Mouse (Mus musculus): ENCODE results near the gene Il18. TPM values are rescaled to one million over a fixed set of nuclear protein-coding genes. Genes with fewer than 3 reads are reported as not detected.

The Il18 gene
- not detected in 2 replicates for total RNA-seq (2014; fragmentation: Nextera tagmentation)
- not detected in 2 replicates for total RNA-seq (2017)
- polyA plus RNA-seq (2012) = not detected in 2 replicates

- TF ChIP-seq POLR2AphosphoS5 (IDR thresholded peaks at IDR 0.05; ENCODE audit: insufficient replicate concordance, low read depth, low read length) (no peak), GATA2 (IDR thresholded peaks at IDR 0.05; ENCODE audit: borderline replicate concordance, low read depth, low read length) (no peak), GATA1 (IDR thresholded peaks at IDR 0.05; ENCODE audit: borderline replicate concordance, low read length) (no peak), TAL1 (conservative IDR thresholded peaks at IDR 0.05; ENCODE audit: low read depth, low read length) (no peak), CTCF (IDR thresholded peaks at IDR 0.05; ENCODE audit: low read depth, low read length) (no peak)
- ATAC-seq (ENCODE audit: extremely low read depth, insufficient number of reproducible peaks, low FRiP score, poor library complexity, severe bottlenecking) = no peak
- no peaks in the 10 kb centered on the region for H3K4me1 ChIP-seq (ENCODE audit: insufficient read depth, low read depth, low read length)
- peaks cover 12% of the 10 kb centered on the region; the same call in 1 of the 2 replicates for H3K27me3 ChIP-seq (ENCODE audit: insufficient read depth, low read length)
- H3K9me3 ChIP-seq (replicated peaks) = no peaks in the 10 kb centered on the region
- no peaks in the 10 kb centered on the region for H3K36me3 ChIP-seq (replicated peaks)
- H3K4me3 ChIP-seq (ENCODE audit: low read depth, low read length) = no peak within 1 kb of the TSS
- DNase-seq (ENCODE audit: low spot score) = no peak
These were observed at the start of gene Il18 for GRCm38 (mm10) chr9:50554241-50555093. Gene Il18 (plus strand): TSS chr9:50554827.

GRCm38 (mm10) chr9:50505405-50505804, 49.2 kb upstream of the Il18 start:
- peaks cover 4% of the 10 kb centered on the region; the same call in 1 of the 2 replicates for H3K27me3 ChIP-seq (ENCODE audit: insufficient read depth, low read length)
- no peak overlapping the region for H3K4me3 ChIP-seq (ENCODE audit: low read depth, low read length)
- no peak for TF ChIP-seq CTCF (IDR thresholded peaks at IDR 0.05; ENCODE audit: low read depth, low read length)
- no peak for TF ChIP-seq GATA2 (IDR thresholded peaks at IDR 0.05; ENCODE audit: borderline replicate concordance, low read depth, low read length)
- TF ChIP-seq POLR2AphosphoS5 (IDR thresholded peaks at IDR 0.05; ENCODE audit: insufficient replicate concordance, low read depth, low read length) = no peak
- no peak for TF ChIP-seq TAL1 (conservative IDR thresholded peaks at IDR 0.05; ENCODE audit: low read depth, low read length)
- no peak for TF ChIP-seq GATA1 (IDR thresholded peaks at IDR 0.05; ENCODE audit: borderline replicate concordance, low read length)
- peaks cover 4% of the 10 kb centered on the region; the same call in 1 of the 2 replicates for H3K4me1 ChIP-seq (ENCODE audit: insufficient read depth, low read depth, low read length)
- no peaks in the 10 kb centered on the region for H3K9me3 ChIP-seq (replicated peaks)
- ATAC-seq (ENCODE audit: extremely low read depth, insufficient number of reproducible peaks, low FRiP score, poor library complexity, severe bottlenecking) = no peak
- DNase-seq (ENCODE audit: low spot score) = no peak
- no peaks in the 10 kb centered on the region for H3K36me3 ChIP-seq (replicated peaks)

- no peak for DNase-seq (ENCODE audit: low spot score)
- Histone ChIP-seq H3K4me1 (ENCODE audit: insufficient read depth, low read depth, low read length) (no peaks in the 10 kb centered on the region), H3K9me3 (replicated peaks) (no peaks in the 10 kb centered on the region), H3K36me3 (replicated peaks) (no peaks in the 10 kb centered on the region), H3K27me3 (ENCODE audit: insufficient read depth, low read length) (peaks cover 8% of the 10 kb centered on the region), H3K4me3 (ENCODE audit: low read depth, low read length) (no peak overlapping the region)
- ATAC-seq (ENCODE audit: extremely low read depth, insufficient number of reproducible peaks, low FRiP score, poor library complexity, severe bottlenecking) = no peak
- TF ChIP-seq GATA2 (IDR thresholded peaks at IDR 0.05; ENCODE audit: borderline replicate concordance, low read depth, low read length) = no peak
- no peak for TF ChIP-seq GATA1 (IDR thresholded peaks at IDR 0.05; ENCODE audit: borderline replicate concordance, low read length)
These were observed 47.1 kb upstream of the Il18 start for GRCm38 (mm10) chr9:50507570-50507969.

- Histone ChIP-seq H3K27me3 (ENCODE audit: insufficient read depth, low read length) (peaks cover 3% of the 10 kb centered on the region; the same call in 1 of the 2 replicates), H3K4me1 (ENCODE audit: insufficient read depth, low read depth, low read length) (no peaks in the 10 kb centered on the region; the same call in 1 of the 2 replicates), H3K36me3 (replicated peaks) (peaks cover 4% of the 10 kb centered on the region), H3K9me3 (replicated peaks) (no peaks in the 10 kb centered on the region), H3K4me3 (ENCODE audit: low read depth, low read length) (no peak overlapping the region)
- ATAC-seq (ENCODE audit: extremely low read depth, insufficient number of reproducible peaks, low FRiP score, poor library complexity, severe bottlenecking) (no peak), DNase-seq (ENCODE audit: low spot score) (no peak)
- TF ChIP-seq TAL1 (conservative IDR thresholded peaks at IDR 0.05; ENCODE audit: low read depth, low read length) (no peak), GATA1 (IDR thresholded peaks at IDR 0.05; ENCODE audit: borderline replicate concordance, low read length) (no peak), GATA2 (IDR thresholded peaks at IDR 0.05; ENCODE audit: borderline replicate concordance, low read depth, low read length) (no peak), POLR2AphosphoS5 (IDR thresholded peaks at IDR 0.05; ENCODE audit: insufficient replicate concordance, low read depth, low read length) (no peak), CTCF (IDR thresholded peaks at IDR 0.05; ENCODE audit: low read depth, low read length) (no peak)
These were observed 39.2 kb upstream of the Il18 start for GRCm38 (mm10) chr9:50515462-50515861.

GRCm38 (mm10) chr9:50518781-50519180, 35.8 kb upstream of the Il18 start:
- peaks cover 4% of the 10 kb centered on the region for H3K4me1 ChIP-seq (ENCODE audit: insufficient read depth, low read depth, low read length)
- no peak for DNase-seq (ENCODE audit: low spot score)

GRCm38 (mm10) chr9:50520748-50521147, 33.9 kb upstream of the Il18 start:
- no peaks in the 10 kb centered on the region for H3K9me3 ChIP-seq (replicated peaks)
- no peak; the same call in 1 of the 2 replicates for ATAC-seq (ENCODE audit: extremely low read depth, insufficient number of reproducible peaks, low FRiP score, poor library complexity, severe bottlenecking)
- no peak overlapping the region for H3K4me3 ChIP-seq (ENCODE audit: low read depth, low read length)
- no peak for TF ChIP-seq GATA1 (IDR thresholded peaks at IDR 0.05; ENCODE audit: borderline replicate concordance, low read length)
- no peak for TF ChIP-seq TAL1 (conservative IDR thresholded peaks at IDR 0.05; ENCODE audit: low read depth, low read length)
- no peak for TF ChIP-seq POLR2AphosphoS5 (IDR thresholded peaks at IDR 0.05; ENCODE audit: insufficient replicate concordance, low read depth, low read length)
- no peak for TF ChIP-seq GATA2 (IDR thresholded peaks at IDR 0.05; ENCODE audit: borderline replicate concordance, low read depth, low read length)
- no peak for TF ChIP-seq CTCF (IDR thresholded peaks at IDR 0.05; ENCODE audit: low read depth, low read length)
- H3K36me3 ChIP-seq (replicated peaks) = peaks cover 36% of the 10 kb centered on the region
- no peak for DNase-seq (ENCODE audit: low spot score)
- no peaks in the 10 kb centered on the region for H3K27me3 ChIP-seq (ENCODE audit: insufficient read depth, low read length)
- peaks cover 6% of the 10 kb centered on the region for H3K4me1 ChIP-seq (ENCODE audit: insufficient read depth, low read depth, low read length)

More at GRCm38 (mm10) chr9:50518781-50519180, 35.8 kb upstream of the Il18 start:
- no peaks in the 10 kb centered on the region for H3K27me3 ChIP-seq (ENCODE audit: insufficient read depth, low read length)
- ATAC-seq (ENCODE audit: extremely low read depth, insufficient number of reproducible peaks, low FRiP score, poor library complexity, severe bottlenecking) = no peak
- H3K9me3 ChIP-seq (replicated peaks) = no peaks in the 10 kb centered on the region
- TF ChIP-seq TAL1 (conservative IDR thresholded peaks at IDR 0.05; ENCODE audit: low read depth, low read length) (no peak), GATA1 (IDR thresholded peaks at IDR 0.05; ENCODE audit: borderline replicate concordance, low read length) (no peak), CTCF (IDR thresholded peaks at IDR 0.05; ENCODE audit: low read depth, low read length) (peak; percentile 47; the same call in 1 of the 2 replicates), POLR2AphosphoS5 (IDR thresholded peaks at IDR 0.05; ENCODE audit: insufficient replicate concordance, low read depth, low read length) (no peak)
- H3K36me3 ChIP-seq (replicated peaks) = peaks cover 20% of the 10 kb centered on the region
- H3K4me3 ChIP-seq (ENCODE audit: low read depth, low read length) = no peak overlapping the region
